Mouse (Mus musculus) small intestine, adult 2 months (tissue): ENCODE measurements around the gene Fam189a1.

Experiments
- CTCF ChIP-seq: fragments of 200-500 bp; IDR thresholded peaks from 2 replicates; pipeline ENCODE4 v1.5.1; 2012; ENCODE audit warnings: low read depth, mild to moderate bottlenecking, control low read depth, inconsistent platforms, low read length, moderate library complexity, mixed read lengths; ENCODE audit not compliant: insufficient replicate concordance, insufficient read length; ENCODE audit errors: extremely low read depth
- POLR2A ChIP-seq: fragments of 200-500 bp; IDR thresholded peaks from 2 replicates; pipeline ENCODE4 v1.6.1; 2012; ENCODE audit warnings: low read depth, mild to moderate bottlenecking, control low read depth, inconsistent platforms, low read length, moderate library complexity

- TF ChIP-seq POLR2A (no peak), CTCF (no peak)
Observed at GRCm38 (mm10) chr7:64997743-64998142, 158.6 kb downstream of the Fam189a1 start.
